Mouse (Mus musculus) ovary, postnatal 10 days (tissue): ENCODE results near the gene Sypl.
A peak's percentile ranks its signal among the peaks of the same experiment; 100 is the strongest.
"Not testable (repeated sequence)": the region's sequence is repeated elsewhere in the genome, so short reads cannot be mapped to it uniquely, and the experiment has no call there.

Experiments
- DNase-seq: peaks from one replicate; pipeline ENCODE4 v3.0.0; 2022; ENCODE audit warnings: low spot score

Sypl gene

DNA sequence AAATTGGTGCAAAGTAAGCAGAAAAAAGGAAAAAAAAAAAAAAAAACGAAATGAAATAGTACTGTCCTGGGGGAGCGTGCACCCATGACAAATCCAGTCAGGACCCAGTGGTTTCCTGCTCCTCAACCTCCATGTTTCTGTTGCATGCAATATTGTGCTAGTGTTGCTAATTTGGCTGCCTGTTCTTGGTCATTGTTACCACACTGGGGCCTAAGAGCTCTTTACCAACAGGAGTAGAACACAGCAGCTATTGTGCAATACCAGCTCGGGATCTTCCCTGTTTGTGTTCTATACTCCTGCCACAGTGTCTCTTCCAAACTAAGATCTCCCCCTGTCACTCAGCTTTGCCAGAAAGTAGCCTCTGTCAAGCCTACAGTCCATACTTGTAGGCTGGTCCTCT lies 9.7 kb upstream of the Sypl start:
- DNase-seq, result no peak

DNA sequence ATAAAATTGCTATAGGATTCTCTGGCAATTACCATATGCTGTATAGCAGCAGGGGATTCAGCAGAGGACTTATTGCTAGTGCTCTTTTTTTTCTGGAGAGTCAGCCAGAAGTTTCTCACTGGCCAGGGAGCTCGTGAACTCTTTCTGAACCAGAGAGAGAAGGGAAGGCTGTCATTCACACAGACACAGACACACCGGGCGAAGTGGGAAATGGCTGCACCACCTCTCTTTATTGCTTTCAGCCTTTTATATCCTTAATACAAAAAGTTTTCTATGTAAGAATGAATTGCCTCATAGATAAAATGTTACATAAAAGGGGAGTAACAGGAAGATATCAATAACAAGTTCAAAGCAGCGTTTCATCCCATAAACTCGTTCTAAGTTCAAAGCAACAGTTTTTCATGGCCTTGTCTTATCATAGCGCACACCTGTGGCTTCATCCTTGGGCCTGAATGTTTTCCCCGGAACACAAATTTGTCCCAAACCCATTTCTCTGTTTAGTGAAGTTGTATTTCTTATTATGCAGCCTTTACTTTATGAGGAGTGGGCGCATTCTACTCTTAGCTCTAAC lies 8.7 kb upstream of the Sypl start:
- DNase-seq, result no peak

DNA sequence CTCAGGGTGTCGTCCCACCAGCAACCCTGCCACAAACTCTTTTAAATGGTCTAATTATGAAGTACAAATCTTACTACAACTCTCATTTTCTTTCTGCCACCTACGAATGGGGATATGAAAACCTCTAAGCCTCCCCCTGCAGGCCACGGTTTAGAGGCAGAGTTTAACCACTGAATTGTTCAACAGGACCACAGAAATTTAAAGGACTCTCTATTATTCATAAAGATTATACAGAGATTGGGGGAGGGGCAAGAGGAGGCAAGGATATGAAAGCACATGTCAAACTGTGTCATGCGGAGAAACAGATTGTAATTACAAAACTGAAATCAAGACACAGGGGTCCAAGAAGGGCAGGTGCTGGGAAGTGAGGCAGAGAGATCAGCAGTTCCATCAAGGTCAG lies 7.3 kb upstream of the Sypl start:
- DNase-seq, result no peak

DNA sequence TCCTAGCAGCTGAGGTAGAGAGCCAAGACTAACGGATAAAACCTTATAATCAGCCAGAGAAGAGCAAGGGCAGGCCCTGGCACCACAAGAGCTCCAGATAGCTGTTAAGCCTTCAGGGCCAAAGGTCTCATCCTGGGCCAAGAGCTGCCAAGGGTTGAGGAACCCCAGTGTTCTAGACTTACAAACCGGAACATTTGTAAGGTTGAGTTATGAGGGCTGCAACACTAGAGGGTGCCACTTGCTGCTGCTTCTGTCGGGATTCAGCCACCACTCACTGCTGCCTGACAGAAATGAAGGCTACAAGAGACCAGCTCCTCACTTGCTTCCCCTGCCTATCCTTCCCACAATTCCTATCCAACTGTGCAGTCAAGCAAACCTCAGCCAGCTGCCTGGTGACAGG lies 1.3 kb upstream of the Sypl start:
- no peak for DNase-seq

DNA sequence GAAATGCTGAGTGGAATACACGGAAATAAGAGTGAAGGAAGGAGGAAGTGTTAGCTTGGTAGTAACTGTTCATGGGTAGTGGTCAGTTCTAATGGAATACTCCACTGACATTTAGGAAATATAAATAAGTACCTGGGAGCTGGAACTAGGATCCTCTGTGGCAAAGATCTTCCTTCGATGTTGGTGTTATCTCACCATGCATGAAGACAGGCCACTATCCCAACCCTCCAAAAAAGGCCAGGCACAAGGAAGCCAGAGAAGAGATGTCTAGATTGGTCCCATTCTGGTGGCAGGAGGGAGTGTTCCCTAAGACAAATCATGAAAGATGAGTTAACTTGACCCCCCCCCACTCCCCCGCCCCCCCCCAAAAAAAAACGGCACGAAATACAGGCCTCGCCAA lies 625 bp upstream of the Sypl start:
- no peak for DNase-seq

DNA sequence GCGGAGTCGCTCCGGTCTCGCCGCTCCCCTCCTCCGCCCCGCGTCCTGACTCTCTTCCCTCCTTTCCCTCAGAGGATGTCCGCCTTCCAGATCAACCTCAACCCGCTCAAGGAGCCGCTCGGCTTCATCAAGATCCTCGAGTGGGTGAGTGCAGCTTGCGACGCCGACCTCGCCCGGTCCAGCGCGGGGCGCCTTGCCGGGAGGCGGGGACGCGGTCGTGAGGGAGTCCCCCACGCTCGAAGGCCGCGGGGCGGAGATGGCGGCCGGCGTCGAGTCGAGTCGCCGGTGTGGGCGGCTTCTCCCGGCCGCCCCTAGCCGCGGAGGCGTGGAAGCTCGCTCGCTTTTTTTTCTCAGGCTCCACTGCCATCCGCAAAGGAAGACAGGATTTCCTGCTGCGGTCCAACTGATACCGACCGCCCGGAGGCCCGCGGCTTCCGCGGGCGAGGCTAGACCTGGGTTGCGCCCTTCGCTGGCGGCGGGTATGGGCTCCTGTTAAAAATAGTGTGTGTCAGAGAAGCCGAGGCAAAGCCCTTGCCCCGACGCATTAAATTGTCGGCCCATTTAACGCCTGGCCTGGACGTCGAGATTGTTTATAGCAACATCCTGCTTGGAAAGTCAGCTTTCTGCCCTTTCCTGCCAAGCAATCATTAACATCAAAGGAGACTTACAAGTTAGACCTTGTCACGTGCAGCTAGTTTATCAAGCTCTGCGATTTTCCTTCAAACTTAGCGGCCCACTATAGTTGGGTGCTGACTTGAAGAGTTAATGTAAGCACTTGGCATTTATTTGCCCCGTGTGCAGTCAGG lies 728 bp downstream of the Sypl start:
- DNase-seq, result peak; percentile 80

DNA sequence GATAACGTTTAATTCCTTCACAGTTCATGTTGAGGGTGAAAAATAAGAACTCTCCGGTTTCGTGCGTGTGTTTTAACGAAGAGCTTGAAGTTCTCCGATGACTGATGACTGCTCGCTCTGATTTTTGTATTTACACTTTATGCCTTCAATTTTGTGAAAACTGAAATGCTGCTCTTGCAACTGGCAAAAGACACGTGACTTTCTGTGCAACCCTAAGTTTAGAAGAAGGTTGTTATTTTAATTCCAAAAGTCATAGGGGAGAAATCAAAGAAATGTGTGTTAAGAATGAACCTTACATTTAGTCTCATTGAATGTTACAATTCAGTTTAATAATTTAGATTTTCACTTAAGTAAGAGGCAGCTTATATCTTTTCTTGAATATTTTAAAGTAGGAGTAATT lies 1.3 kb downstream of the Sypl start:
- DNase-seq, result no peak

DNA sequence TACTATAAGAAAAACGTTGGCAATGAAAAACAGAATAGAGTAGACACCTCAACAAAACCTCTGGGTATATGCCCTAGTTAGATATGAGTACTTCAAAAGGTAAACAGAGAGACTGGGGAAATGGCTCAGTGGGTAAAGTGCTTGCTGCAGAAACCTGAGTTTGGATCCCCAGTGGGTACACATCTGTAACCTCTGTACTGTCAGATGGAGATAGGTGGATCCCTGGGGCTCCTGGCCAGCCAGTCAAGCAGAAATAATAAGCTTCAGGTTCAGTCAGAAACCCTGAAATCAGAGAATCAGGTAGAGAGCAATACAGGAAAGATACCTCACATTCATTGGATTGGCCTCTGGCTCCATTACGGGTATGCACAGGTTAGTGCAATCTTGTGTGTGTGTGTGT lies 3.5 kb downstream of the Sypl start:
- DNase-seq, result no peak

DNA sequence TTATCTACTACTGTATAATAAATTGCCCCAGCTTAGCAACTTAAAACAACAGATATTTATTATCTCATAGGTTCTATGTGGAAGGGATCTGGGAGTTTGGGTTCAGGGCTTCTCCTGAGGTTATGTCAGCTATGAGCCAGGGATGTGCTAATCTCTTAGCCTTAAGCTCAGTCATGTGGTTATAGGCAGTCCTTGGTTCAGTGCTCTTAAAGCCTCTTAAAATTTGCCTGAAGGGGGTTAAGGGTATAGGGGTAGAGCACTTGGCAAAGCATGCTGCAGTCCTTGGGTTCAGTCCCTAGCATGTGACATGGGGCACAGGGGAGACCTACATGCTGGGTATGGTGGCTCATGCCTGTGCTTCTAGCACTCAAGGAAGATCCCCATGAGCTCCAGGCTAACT lies 8.4 kb downstream of the Sypl start:
- DNase-seq, result no peak

DNA sequence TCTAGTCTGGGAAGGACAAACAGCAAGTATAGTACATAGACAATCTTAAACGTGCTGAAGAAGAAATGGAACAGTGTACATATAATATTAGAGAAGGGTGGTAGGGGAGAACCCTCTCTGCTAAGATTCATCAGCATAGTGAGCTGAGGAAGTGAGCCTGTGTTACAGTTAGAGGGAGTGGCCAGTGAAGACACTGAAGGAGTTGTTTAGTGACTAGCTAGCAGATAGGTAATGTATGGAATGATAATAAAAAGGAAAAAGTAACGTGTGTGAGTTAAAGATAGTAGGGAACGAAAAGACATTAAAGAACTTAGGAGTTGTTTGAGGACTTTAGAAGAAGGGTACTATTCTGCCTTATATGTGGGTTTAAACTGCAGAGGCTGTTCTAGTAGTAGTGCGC lies 10.2 kb downstream of the Sypl start:
- DNase-seq, result no peak

DNA sequence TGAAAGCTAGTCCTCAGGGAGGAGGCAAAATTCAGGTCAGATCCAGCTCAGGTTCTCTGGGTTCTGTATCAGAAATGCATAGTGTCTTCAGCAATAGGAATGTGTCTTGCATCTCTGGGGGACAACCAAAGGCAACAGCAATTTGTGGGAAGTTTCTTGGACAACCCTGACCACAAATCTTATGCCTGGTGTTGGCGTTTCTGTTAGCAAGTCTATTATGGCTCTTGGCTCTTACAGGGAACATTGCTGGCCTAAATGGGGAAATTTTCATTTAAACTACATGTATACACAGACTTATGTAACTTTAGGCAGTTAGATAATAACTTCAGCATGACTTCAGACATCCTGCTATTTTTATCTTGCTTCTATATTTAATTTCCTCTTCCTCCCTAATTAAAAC lies 18.6 kb downstream of the Sypl start:
- no peak for DNase-seq

DNA sequence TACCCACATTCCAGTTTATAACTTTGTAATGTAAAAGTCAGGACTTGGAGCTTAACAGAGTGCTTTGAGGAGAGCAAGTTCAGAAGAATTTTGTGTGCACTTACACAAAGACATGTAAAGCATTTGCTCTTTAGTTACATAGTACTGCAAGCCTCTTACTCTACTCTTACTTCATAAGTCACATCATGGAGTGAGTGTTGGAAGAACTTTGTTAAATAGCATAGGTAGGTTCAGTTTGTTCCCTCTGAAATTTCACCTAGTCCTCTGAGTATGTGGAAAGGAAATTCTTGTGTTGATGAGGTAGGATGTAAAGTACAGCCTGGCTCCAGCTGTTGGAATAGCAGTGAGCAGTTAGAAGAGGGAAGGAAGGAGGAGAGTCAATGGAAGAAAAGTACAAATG lies 21.2 kb downstream of the Sypl start:
- no peak for DNase-seq

DNA sequence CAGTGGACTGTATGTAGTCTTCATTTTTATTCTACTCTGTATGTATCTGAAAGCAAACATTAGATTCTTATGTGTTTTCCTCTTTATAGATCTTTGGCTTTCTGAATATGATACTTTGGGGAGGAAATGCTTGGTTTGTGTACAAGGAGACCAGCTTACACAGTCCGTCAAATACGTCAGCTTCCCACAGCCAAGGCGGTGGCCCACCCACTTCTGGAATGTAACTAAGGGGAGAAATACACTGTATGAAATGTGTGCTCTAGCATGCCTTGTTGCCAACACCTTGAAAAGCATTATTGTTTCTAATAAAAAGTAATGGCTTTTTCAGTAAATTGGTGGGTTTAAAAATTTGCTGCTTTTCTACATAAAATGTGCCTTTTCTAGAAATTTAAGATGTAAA lies 21.8 kb downstream of the Sypl start:
- DNase-seq, result no peak

DNA sequence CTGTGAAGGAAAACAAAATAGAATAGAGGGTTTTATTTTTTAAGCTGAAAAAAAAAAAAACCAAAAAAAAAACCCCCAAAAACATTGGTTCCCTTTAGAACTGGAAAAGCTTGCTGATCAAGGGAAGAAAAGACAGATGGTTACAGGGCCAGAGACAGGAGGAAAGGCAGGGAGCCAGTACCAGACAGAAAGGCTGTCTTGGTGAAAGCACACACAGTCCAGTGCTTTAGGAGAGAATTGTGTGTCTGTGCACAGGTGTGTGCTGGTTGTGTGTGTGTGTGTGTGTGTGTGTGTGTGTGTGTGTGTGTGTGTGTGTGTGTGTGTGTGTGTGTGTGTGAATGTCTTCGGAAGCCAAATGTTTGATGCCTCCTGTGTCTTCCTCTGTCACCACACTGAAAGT lies 28.9 kb downstream of the Sypl start:
- DNase-seq, result no peak

DNA sequence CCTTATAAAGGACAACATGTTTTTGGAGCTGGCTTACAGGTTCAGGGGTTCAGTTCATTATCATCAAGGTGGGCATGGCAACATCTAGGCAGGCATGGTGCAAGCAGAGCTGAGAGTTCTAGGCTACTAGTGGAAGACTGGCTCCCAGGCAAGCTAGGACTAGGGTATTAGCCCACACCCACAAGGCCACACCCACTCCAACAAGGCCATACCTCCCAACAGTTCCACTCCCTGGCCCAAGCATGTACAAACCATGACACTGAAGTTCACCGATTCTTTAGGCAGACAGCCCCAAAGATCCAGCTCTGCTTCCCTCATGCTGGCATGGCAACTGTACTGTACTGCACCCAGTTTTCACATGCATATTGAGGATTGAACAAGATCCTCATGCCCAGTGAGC lies 29.4 kb downstream of the Sypl start:
- no peak for DNase-seq

DNA sequence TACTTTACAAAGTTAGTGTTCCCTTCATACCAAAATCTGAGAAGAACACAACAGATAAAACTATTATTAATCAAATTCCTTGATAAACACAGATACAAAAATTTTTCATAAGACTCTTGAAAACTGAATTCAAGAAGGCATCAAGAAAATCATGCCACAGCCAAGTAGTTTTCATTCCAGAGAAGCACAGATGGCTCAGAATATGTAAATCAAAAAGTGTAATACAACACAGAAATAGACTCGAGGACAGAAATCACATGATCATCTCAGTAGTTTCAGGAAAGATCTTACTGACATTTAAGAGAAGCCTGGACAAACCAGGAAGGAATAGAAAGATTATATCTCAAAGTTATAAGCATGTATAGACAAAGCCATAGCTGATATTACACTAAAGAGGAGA lies 32.6 kb downstream of the Sypl start:
- no peak for DNase-seq

DNA sequence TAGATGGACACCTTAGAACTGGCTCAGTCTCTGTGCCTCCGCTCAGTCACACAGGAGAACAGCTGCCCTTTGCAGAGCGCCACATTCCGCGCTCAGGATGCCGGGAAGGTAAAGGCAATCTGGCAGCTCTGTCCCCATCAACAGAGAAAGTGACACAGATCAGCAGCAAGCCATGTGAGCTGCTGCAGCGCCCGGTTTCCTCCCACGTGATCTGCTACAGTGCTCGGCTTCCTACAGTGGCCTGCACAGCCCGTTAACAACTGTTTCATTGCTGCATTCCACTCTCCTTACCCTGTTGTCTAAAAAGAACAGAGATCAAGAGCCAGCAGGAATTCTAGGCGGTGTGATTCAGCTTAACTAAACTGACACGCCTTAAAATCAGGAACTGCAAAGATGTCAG lies 36.0 kb downstream of the Sypl start:
- no peak for DNase-seq

DNA sequence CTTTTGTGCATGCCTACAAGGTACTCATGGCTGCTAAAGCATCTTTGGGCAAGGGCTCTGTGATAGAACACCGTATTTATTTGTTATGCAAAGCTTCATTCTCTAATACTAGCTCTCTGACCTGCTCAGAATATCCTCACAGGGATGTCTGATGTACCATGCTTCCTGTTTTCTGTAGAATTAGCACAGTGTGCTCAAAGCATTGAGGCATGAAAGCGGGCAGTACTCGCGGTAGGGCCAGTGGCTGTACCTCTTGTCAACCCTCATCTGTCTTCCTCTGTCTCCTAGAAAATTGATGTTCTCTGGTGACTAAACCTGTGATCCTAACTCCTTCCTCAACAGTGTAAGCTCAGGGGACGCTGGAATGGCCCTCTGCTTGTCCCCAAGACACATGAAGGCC lies 40.4 kb downstream of the Sypl start:
- DNase-seq, result no peak

DNA sequence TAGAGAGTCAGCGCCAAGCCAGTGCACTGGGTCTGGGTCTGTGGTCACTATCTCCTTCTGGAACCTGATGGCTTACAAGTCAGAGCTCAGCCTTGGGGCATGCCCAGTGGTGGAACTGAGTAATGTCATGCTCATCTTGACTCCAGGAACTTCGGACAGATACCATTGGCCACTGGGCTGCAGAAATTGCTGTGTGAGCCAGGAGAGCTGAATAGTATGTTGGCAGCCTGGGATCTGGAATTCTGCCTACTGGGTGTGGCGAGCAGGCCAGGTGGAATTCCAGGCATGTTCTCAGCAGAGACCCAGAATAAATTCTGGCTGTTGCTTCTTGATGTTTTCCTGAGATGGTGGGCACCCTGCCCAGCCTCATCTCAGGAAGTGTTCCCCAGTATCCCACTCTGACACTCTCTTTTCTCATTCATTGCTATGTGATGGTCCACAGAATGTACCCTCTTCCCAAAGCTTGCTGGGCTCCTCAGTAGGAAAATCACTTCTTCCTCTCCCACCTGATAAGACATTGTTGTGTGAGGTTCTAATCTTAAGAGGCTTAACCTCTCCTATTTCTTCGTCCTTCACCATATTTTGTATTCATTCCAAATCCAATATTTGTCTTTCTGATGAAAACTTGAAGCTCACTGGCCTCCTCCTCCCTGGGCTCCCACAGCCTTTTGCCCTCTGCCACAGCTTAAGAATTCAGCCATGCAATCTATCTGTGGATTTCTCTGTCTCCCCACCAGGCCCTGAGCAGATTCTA lies 41.6 kb downstream of the Sypl start:
- no peak for DNase-seq

DNA sequence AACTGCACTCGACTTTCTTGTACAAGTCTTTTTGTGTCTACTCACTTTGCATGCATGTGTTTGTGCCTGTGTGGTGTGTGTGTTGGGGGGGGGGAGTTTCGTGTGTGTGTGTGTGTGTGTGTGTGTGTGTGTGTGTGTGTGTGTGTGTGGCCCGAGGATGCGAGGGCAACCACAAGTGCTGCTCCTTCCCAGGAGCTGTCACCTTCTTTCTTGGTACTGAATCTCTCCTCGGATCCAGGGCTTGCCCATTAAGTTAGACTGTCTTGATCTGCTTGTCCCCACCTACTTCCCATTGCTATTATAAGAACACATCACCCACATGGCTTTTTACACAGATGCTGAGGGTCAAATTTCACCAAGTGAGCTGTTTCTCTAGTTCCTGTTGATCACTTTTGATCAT lies 45.1 kb downstream of the Sypl start:
- no peak for DNase-seq

DNA sequence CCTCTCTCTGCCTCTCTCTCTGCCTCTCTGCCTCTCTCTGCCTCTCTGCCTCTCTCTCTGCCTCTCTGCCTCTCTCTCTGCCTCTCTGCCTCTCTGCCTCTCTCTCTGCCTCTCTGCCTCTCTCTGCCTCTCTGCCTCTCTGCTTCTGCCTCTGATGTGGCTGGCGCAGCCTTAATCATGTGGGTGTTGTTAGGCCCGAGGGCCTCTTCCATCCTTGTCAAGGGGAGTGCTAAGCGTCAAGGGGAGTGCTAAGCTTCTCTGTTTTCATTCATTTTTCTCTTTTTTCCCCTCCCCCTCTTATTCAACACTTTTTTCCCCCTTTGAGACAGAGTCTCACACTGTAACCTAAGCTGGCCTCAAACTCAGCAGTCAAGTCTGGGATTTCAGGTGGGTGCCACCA lies 46.1 kb downstream of the Sypl start:
- not testable (repeated sequence) for DNase-seq

DNA sequence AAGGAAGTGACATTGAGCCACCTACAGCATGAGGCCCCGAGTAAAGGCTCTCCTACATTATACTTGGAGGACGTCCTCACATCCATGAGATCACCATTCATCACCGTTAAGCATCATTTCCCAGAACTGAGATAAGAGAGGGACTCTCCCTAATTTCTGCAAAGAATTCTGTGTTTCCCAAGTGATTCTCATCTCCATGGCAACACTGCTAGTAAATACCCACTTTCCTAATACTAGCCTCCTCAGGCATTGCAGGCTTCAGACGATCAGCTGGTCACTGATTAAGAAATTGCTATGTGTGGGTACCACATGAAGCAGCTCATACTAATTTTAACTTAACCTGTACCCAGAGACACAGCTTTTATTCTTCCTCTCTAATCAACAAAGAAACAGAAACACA lies 46.7 kb downstream of the Sypl start:
- no peak for DNase-seq

DNA sequence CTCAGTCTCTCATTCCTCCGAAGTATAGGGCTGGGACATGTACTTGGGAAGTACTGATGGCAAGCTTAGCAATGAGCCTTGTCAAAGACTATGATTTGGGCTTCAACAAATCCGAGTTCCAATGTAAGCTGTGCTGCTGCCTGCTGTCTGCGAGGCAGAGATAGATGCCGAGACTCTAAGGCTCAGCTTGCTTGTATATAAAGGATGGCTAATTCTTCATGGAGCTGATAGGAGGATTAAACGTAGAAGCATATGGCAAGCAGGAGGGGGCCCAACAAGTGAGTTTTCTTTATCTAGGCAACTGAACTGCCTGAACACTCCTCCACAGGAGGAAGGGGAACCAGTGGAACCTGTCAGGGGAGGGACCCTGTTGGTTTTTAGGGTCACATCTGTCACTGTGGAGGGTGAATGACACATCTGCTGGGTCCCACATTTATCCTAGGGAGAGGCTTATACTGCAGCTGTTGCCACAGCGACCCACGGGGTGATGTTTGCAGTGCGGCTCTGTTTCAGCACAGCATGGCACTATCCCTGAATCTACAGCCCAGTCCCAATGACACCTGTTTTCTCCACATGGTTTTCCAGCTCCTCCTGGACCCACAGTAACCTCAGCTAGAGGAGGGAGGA lies 49.8 kb downstream of the Sypl start:
- no peak for DNase-seq
